Comparison of ENCODE assay signal across 20 mouse cellular contexts in genomic region chr1:21383256-21383655, GRCm38 (mm10). TPM values are rescaled to one million over a fixed set of nuclear protein-coding genes. Genes with fewer than 3 reads are reported as not detected.
"Had no signal": no experiment of that assay in that cellular context is flagged by ENCODE, and none has a peak within 500 bp of the region (broad histone marks: within the 10 kb centered on the region; RNA-seq: fewer than 3 reads in every experiment).

Khdc1b (plus strand) TSS chr1:21383556.

- H3K27me3 ChIP-seq: neural tube, embryonic 13.5 days; neural tube, embryonic 15.5 days; stomach, embryonic 15.5 days had no signal

- H3K36me3 ChIP-seq: neural tube, embryonic 13.5 days; neural tube, embryonic 15.5 days; stomach, embryonic 15.5 days had no signal

- H3K4me1 ChIP-seq: neural tube, embryonic 13.5 days; neural tube, embryonic 15.5 days; stomach, embryonic 15.5 days had no signal

- DNase-seq: retina, postnatal 1 day; right cerebral cortex, adult 18-20 months; right cerebral cortex, postnatal 14 days; right cerebral cortex, postnatal 25 days; right cerebral cortex, postnatal 4 days; spleen, adult 18-20 months; thymus, adult 18-20 months; thymus, adult 2 months; thymus, postnatal 14 days; thymus, postnatal 25 days; thymus, postnatal 36 days; thymus, postnatal 4 days had no signal

- H3K4me3 ChIP-seq: neural tube, embryonic 13.5 days; neural tube, embryonic 15.5 days; stomach, embryonic 15.5 days had no signal

- H3K27ac ChIP-seq: neural tube, embryonic 13.5 days; neural tube, embryonic 15.5 days; stomach, embryonic 15.5 days; stomach, postnatal 0 days had no signal

- H3K9ac ChIP-seq: neural tube, embryonic 13.5 days; neural tube, embryonic 15.5 days; stomach, embryonic 15.5 days had no signal

RNA-seq across cellular contexts. Expression of gene Khdc1b, which starts in this region (rescaled TPM):
- polyA plus RNA-seq: neural tube, embryonic 15.5 days; small intestine, adult 2 months; stomach, embryonic 16.5 days; testis, adult 2 months; urinary bladder, adult 2 months had no signal
